Comparison of ENCODE assay signal across 11 mouse cellular contexts in genomic region chr4:148204061-148204872, GRCm38 (mm10). TPM values are rescaled to one million over a fixed set of nuclear protein-coding genes. Genes with fewer than 3 reads are reported as not detected.
DNase-seq lines count a peak whose midpoint lies in the region; ATAC-seq and TF ChIP-seq lines count a peak whose summit lies in the region.
"Had no signal": no experiment of that assay in that cellular context is flagged by ENCODE, and none has a peak within 500 bp of the region (broad histone marks: within the 10 kb centered on the region; RNA-seq: fewer than 3 reads in every experiment).

No protein-coding gene starts in this region.

- no peak for TF ChIP-seq CTCF in spleen, adult 2 months (IDR thresholded peaks at IDR 0.05; ENCODE audit: extremely low read depth, insufficient read depth, insufficient read length, insufficient replicate concordance)

- H3K27me3 ChIP-seq in hindbrain, embryonic 11.5 days (ENCODE audit: control insufficient read depth, insufficient read depth, low read length) = no peaks in the 10 kb centered on the region
- no peaks in the 10 kb centered on the region for H3K27me3 ChIP-seq in hindbrain, embryonic 16.5 days (replicated peaks; ENCODE audit: control insufficient read depth, insufficient read depth, low read length)
- peaks cover 4% of the 10 kb centered on the region for H3K27me3 ChIP-seq in liver, embryonic 11.5 days (replicated peaks; ENCODE audit: control insufficient read depth, insufficient read depth, low read length)
- no peaks in the 10 kb centered on the region for H3K27me3 ChIP-seq in spleen, adult 2 months (ENCODE audit: control insufficient read depth, insufficient read depth, low read length)

- no peaks in the 10 kb centered on the region for H3K4me1 ChIP-seq in hindbrain, embryonic 11.5 days (replicated peaks; ENCODE audit: control insufficient read depth, insufficient read depth, low read length)
- H3K4me1 ChIP-seq in hindbrain, embryonic 16.5 days (ENCODE audit: control insufficient read depth, insufficient read depth, low read depth, low read length) = no peaks in the 10 kb centered on the region
- H3K4me1 ChIP-seq in liver, embryonic 11.5 days (replicated peaks; ENCODE audit: control insufficient read depth, insufficient read depth, low read length) = peaks cover 11% of the 10 kb centered on the region
- no peaks in the 10 kb centered on the region for H3K4me1 ChIP-seq in spleen, adult 2 months (ENCODE audit: control insufficient read depth, insufficient read depth, insufficient read length)

- DNase-seq in hindbrain, embryonic 11.5 days (ENCODE audit: low spot score) = no peak
- peak; percentile 20 for DNase-seq in c-Kit-positive CD71-negative TER-119-negative erythroid progenitor cells, embryonic 14.5 days (ENCODE audit: low read depth)
- peak; percentile 46 for DNase-seq in liver, embryonic 11.5 days (ENCODE audit: low spot score)
- DNase-seq in spleen, adult 2 months (ENCODE audit: low read depth in 1 of 2, low spot score in 2 of 2) = no peak
- no peak for DNase-seq in urinary bladder, postnatal 36 days (ENCODE audit: low spot score in 2 of 2)
- DNase-seq: cerebellum, postnatal 14 days; heart, adult 2 months had no signal

- no peak overlapping the region for H3K4me3 ChIP-seq in hindbrain, embryonic 11.5 days (ENCODE audit: low read depth, low read length)
- no peak overlapping the region for H3K4me3 ChIP-seq in hindbrain, embryonic 16.5 days (ENCODE audit: low read length)
- H3K4me3 ChIP-seq in liver, embryonic 11.5 days (ENCODE audit: low read depth, low read length) = 0 out of 2 replicates have a peak overlapping the region, but pooled peaks have one; percentile 14
- H3K4me3 ChIP-seq in spleen, adult 2 months (ENCODE audit: extremely low read depth, insufficient read depth, insufficient read length) = no peak overlapping the region
- H3K4me3 ChIP-seq: heart, adult 2 months had no signal

- no peaks in the 10 kb centered on the region for H3K36me3 ChIP-seq in hindbrain, embryonic 11.5 days (ENCODE audit: control insufficient read depth, insufficient read depth, low read length)
- H3K36me3 ChIP-seq in hindbrain, embryonic 16.5 days (ENCODE audit: control insufficient read depth, insufficient read depth, low read length) = no peaks in the 10 kb centered on the region
- H3K36me3 ChIP-seq in liver, embryonic 11.5 days (ENCODE audit: control insufficient read depth, insufficient read depth, low read length) = no peaks in the 10 kb centered on the region
- H3K36me3 ChIP-seq in spleen, adult 2 months (ENCODE audit: control insufficient read depth, insufficient read depth, low read length) = no peaks in the 10 kb centered on the region

- H3K9me3 ChIP-seq in hindbrain, embryonic 11.5 days (ENCODE audit: control insufficient read depth, low read length) = no peaks in the 10 kb centered on the region
- H3K9me3 ChIP-seq in hindbrain, embryonic 16.5 days (ENCODE audit: control insufficient read depth, low read length) = no peaks in the 10 kb centered on the region
- H3K9me3 ChIP-seq in liver, embryonic 11.5 days (ENCODE audit: control insufficient read depth, low read length) = no peaks in the 10 kb centered on the region

- no peak overlapping the region for H3K4me2 ChIP-seq in hindbrain, embryonic 11.5 days (replicated peaks; ENCODE audit: low read depth, low read length)
- H3K4me2 ChIP-seq in hindbrain, embryonic 16.5 days (ENCODE audit: low read length) = no peak overlapping the region
- H3K4me2 ChIP-seq in liver, embryonic 11.5 days = peak overlapping the region; percentile 61

- 59% methylated on average over 15 of the region's 15 CpGs for WGBS in hindbrain, embryonic 11.5 days
- WGBS in hindbrain, embryonic 16.5 days = 51% methylated on average over 15 of the region's 15 CpGs
- WGBS in liver, embryonic 11.5 days = 40% methylated on average over 15 of the region's 15 CpGs
- 66% methylated on average over 15 of the region's 15 CpGs for WGBS in spleen, adult 2 months

- TF ChIP-seq POLR2A in spleen, adult 2 months (IDR thresholded peaks at IDR 0.05; ENCODE audit: low read depth, low read length) = no peak

- H3K27ac ChIP-seq in hindbrain, embryonic 11.5 days (ENCODE audit: low read depth, low read length) = 0 out of 2 replicates have a peak overlapping the region, but pooled peaks have one; percentile 21
- H3K27ac ChIP-seq in hindbrain, embryonic 16.5 days (ENCODE audit: low read depth, low read length) = no peak overlapping the region
- peak overlapping the region; percentile 89 for H3K27ac ChIP-seq in liver, embryonic 11.5 days (ENCODE audit: low read depth, low read length)
- H3K27ac ChIP-seq in spleen, adult 2 months (ENCODE audit: insufficient read depth, low read length) = peak overlapping the region; percentile 2; the same call in 1 of the 2 replicates
- H3K27ac ChIP-seq: heart, adult 2 months had no signal

- no peak for ATAC-seq in hindbrain, embryonic 11.5 days (ENCODE audit: low FRiP score)
- ATAC-seq in hindbrain, embryonic 16.5 days = no peak
- peak; percentile 98 for ATAC-seq in liver, embryonic 11.5 days (replicated peaks; ENCODE audit: low FRiP score)
- ATAC-seq in activated CD4-positive, CD25-positive, alpha-beta regulatory T cell, adult 4 months = no peak
- ATAC-seq: forebrain, embryonic 16.5 days; lung, postnatal 0 days had no signal

- no peak overlapping the region for H3K9ac ChIP-seq in hindbrain, embryonic 11.5 days (ENCODE audit: low read depth, low read length)
- H3K9ac ChIP-seq in hindbrain, embryonic 16.5 days (ENCODE audit: low read depth, low read length) = no peak overlapping the region
- peak overlapping the region; percentile 57 for H3K9ac ChIP-seq in liver, embryonic 11.5 days (ENCODE audit: low read depth, low read length)

RNA-seq across cellular contexts. Expression of gene Fbxo2, which starts 43.8 kb away (rescaled TPM):
- polyA plus RNA-seq in hindbrain, embryonic 11.5 days (2014; fragmentation: Nextera tagmentation; extraction: Ambion mirVana) = 3.0 and 3.2 TPM in 2 replicates
- 24.9 and 31.1 TPM in 2 replicates for polyA plus RNA-seq in hindbrain, embryonic 16.5 days (2015; fragmentation: Nextera tagmentation; extraction: Ambion mirVana)
- 0.73 and 0.74 TPM in 2 replicates for polyA plus RNA-seq in liver, embryonic 11.5 days (2014; fragmentation: Nextera tagmentation; extraction: Ambion mirVana)
- 0.14 and 0.28 TPM in 2 replicates for polyA plus RNA-seq in spleen, adult 2 months (2012; rRNA removed)
- not detected for polyA plus RNA-seq in activated CD4-positive, CD25-positive, alpha-beta regulatory T cell, adult 4 months (2017; shearing (Covaris generic))

RNA-seq across cellular contexts. Expression of gene Fbxo44, which starts 44.0 kb away (rescaled TPM):
- 82.2 and 82.5 TPM in 2 replicates for polyA plus RNA-seq in hindbrain, embryonic 11.5 days (2014; fragmentation: Nextera tagmentation; extraction: Ambion mirVana)
- 104 and 114 TPM in 2 replicates for polyA plus RNA-seq in hindbrain, embryonic 16.5 days (2015; fragmentation: Nextera tagmentation; extraction: Ambion mirVana)
- 2.9 and 3.0 TPM in 2 replicates for polyA plus RNA-seq in liver, embryonic 11.5 days (2014; fragmentation: Nextera tagmentation; extraction: Ambion mirVana)
- 3.5 and 8.1 TPM in 2 replicates for polyA plus RNA-seq in spleen, adult 2 months (2012; rRNA removed)
- polyA plus RNA-seq in activated CD4-positive, CD25-positive, alpha-beta regulatory T cell, adult 4 months (2017; shearing (Covaris generic)) = 1 to 10 TPM in 1 of 2 experiments, under 1 TPM in 1; 0.29 to 6.2 TPM

RNA-seq across cellular contexts. Expression of gene Fbxo6, which starts 52.3 kb away (rescaled TPM):
- polyA plus RNA-seq in hindbrain, embryonic 11.5 days (2014; fragmentation: Nextera tagmentation; extraction: Ambion mirVana) = 14.6 and 15.5 TPM in 2 replicates
- 20.3 and 22.9 TPM in 2 replicates for polyA plus RNA-seq in hindbrain, embryonic 16.5 days (2015; fragmentation: Nextera tagmentation; extraction: Ambion mirVana)
- polyA plus RNA-seq in liver, embryonic 11.5 days (2014; fragmentation: Nextera tagmentation; extraction: Ambion mirVana) = 30.6 and 34.4 TPM in 2 replicates
- 30.8 and 31.6 TPM in 2 replicates for polyA plus RNA-seq in spleen, adult 2 months (2012; rRNA removed)
- 10 to 100 TPM; 48.2 to 57.2 TPM for polyA plus RNA-seq in activated CD4-positive, CD25-positive, alpha-beta regulatory T cell, adult 4 months (2017; shearing (Covaris generic))

Comparison
In these comparisons a context has a peak if more than half of its experiments do, and no peak if none do; other contexts are left out.
1. DNase-seq: peak in c-Kit-positive CD71-negative TER-119-negative erythroid progenitor cells, embryonic 14.5 days (single experiment) and liver, embryonic 11.5 days (single experiment); none in hindbrain, embryonic 11.5 days (single experiment), spleen, adult 2 months (0 of 2) and urinary bladder, postnatal 36 days (0 of 2).